Mouse (Mus musculus) NIH3T3 (cell line): ENCODE measurements around the gene Zfp217.
A peak's percentile ranks its signal among the peaks of the same experiment; 100 is the strongest.

Experiments used
- DNase-seq: peaks from one replicate; pipeline ENCODE4 v3.0.0-alpha.2; 2012; ENCODE audit warnings: low read depth

The Zfp217 gene

GRCm38 (mm10) chr2:170158987-170159386, 11.1 kb upstream of the Zfp217 start:
- no peak for DNase-seq

DNA sequence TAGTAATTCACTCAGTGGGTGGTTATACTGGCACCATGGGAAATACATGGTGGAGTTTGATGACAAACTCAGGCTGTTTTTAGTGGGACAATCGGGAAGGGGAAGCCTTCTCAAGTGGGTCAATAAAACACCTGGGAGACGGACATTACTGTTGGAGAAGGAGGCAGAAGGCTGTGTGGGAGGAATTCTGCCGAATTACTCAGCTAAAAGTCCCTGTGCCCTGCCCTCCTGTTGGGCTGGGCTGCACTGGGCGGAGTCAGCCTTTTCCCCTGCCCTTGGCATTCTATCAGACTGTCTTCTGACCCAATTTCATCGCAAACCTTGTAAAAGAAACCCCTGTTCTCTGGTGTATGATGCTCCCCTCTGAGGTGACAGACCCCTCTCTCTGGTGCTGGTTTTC, 10.3 kb upstream of the Zfp217 start:
- peak; percentile 68 for DNase-seq

DNA sequence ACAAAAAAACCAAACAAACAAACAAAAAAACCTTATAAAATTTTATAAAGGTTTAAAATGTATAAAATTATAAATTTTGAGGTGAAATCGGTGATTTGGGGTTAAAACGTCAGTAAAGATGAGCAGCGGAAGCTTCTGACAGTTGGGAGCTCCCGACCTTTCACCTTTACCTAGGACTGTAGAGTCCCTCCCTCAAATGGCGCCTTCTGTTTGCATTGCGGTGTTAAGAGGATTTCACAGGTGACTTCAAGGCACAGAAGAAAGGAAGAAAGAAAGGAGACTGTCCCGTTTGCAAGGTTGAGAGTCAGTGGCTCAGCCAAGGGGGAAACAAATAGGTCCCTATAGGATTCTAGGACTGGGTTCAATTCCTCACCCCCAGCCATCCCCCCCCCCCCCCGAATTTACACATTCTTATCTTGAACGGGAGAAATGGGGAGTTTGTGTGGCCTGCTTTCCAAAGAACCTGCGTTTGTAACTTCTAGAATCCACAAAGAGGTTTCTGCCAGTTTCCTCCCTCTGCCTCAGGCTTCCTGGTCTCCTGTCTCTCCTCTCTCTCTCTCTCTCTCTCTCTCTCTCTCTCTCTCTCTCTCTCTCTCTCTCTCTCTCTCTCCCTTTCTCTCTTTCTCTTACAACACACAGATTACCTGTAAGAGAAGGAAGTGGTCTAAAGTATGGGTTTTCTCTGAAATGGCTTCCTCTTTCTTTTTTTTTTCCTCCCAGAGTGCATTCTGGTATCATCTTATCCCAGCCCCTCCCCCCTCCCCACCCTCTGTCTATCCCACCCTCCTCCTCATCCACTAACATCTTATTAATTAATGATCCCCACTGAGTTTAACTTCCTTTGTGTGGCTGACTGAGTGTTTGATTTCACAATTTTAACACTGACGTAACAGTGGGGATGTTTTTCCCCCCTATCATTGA, 9.6 kb upstream of the Zfp217 start:
- DNase-seq, result peak; percentile 36

DNA sequence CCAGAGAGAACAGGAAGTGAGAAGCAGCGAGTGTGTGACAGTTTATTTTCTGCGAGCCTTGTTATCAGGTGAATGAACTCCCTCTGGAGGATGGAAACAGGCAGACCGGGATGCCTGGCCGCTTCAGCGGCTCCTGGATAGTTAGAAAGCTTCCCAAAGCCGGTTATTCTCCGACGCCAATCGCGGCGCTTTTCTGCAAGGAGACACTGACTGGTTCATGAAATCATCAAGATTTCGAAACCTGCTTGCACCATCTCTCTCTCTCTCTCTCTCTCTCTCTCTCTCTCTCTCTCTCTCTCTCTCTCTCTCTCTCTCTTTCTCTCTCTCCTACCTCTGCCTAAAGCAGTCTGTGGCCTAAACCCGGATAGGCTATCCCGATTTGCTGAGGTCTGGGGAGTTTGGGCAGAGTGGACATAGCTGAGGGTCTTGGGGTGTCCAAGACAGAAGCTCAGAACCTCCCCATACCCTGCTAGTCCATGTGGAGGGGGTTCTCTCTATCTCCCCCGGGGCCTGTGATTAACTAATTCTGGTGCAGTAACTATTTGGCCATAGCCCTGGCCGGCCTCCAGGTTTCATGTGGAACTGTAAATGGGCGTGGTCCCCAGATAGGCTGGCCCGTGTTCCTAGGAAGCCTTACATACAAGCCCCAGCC, 7.3 kb upstream of the Zfp217 start:
- peak; percentile 95 for DNase-seq

- no peak for DNase-seq
Observed at GRCm38 (mm10) chr2:170154738-170155088, 6.8 kb upstream of the Zfp217 start.

DNA sequence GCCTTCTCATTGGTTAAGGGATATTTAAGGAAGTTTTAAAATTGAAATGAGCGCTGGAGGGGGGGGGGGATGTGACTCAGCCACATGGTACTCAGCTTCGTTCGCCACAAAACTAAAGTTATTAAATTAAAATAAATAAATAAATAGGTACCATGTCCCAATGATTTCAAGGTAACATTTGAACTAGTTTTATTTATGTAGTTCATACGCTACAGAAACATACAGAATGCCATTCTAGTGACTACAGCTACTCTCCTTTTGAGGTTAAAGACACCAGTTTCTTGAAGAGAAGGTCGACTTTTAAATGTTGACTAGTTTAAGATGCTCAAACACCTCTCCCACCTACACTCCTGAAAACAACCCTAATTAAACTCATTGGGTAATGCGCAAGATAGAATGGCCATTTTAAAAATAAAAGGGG, 6.4 kb upstream of the Zfp217 start:
- peak; percentile 58 for DNase-seq

GRCm38 (mm10) chr2:170153421-170154271, 5.7 kb upstream of the Zfp217 start:
- peak; percentile 62 for DNase-seq

- no peak for DNase-seq
Observed at GRCm38 (mm10) chr2:170152856-170153255, 5.0 kb upstream of the Zfp217 start.

DNA sequence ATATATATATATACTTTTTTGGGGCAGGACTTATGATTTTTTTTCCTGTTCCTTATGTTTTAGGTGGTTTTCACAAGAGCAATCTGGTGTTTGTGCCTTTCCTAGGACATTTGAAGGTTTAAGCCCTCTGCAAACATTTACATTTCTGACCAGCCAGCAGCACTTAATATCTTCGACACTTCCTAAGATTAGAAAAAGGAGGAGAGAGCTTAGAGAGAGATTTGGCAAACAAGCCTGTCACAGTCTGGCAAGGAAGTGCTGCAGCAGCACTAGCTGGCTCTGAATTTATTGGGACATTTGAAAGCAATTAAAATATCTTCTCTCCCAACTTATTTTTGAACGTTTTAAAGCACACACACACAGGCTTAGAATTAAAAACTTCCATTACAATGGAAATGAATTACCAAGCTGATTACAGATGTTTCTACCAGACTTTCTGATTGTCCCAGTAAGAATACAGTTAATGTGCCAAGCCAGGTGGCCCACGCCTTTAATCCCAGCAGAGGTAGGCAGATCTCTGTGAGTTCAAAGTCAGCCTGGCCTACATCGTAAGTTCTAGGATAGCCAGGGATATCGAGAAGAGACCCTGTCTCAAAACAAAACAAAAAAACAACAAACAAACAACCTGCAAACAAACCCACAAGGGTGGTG, 4.3 kb upstream of the Zfp217 start:
- DNase-seq, result no peak

GRCm38 (mm10) chr2:170151470-170151869, 3.6 kb upstream of the Zfp217 start:
- no peak for DNase-seq

DNA sequence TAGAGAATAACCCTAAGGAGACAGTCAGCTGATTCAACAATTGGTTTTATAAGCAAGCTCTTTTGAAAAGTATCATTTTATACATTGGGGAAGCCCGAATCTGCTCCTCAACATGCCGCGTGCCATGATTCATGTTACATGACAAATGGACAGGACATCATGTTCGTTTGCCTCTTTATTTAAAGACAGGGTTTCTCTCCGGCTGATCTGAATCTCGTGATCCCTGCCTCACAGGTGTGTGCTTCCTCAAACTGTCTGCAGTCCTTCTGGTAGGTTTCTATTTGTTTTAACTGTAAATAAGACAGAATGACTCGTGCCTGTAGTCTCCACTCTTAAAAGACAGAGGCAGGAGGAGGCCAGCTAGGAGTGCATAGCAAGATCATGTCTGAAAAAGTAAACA, 925 bp upstream of the Zfp217 start:
- DNase-seq, result no peak

GRCm38 (mm10) chr2:170147170-170147569, 733 bp downstream of the Zfp217 start:
- no peak for DNase-seq

GRCm38 (mm10) chr2:170144343-170144742, 3.6 kb downstream of the Zfp217 start:
- DNase-seq, result no peak

GRCm38 (mm10) chr2:170143861-170144260, 4.0 kb downstream of the Zfp217 start:
- no peak for DNase-seq

- DNase-seq, result no peak
Observed at GRCm38 (mm10) chr2:170142542-170142941, 5.4 kb downstream of the Zfp217 start.

DNA sequence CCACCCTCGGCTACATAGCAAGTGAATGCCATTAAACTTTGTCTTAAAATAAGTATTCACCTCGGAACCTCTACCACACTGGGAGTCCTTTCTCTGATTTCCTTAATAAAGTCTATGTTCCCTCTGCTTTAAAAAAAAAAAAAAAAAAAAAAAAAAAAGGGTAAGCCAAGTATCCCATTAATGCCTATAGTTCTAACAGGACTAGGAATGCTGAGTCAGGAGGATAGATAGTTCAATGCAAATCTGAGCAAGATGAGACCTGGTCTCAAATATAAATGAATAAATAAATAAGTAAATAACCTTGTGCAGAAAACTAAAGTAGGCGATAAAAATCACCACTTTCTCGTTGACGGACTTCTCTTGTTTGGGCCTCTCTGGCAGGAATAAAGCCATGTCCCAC, 6.4 kb downstream of the Zfp217 start:
- no peak for DNase-seq

- DNase-seq, result peak; percentile 87
Observed at GRCm38 (mm10) chr2:170139411-170140046, 8.4 kb downstream of the Zfp217 start.

- DNase-seq, result no peak
Observed at GRCm38 (mm10) chr2:170136928-170137327, 11.0 kb downstream of the Zfp217 start.

DNA sequence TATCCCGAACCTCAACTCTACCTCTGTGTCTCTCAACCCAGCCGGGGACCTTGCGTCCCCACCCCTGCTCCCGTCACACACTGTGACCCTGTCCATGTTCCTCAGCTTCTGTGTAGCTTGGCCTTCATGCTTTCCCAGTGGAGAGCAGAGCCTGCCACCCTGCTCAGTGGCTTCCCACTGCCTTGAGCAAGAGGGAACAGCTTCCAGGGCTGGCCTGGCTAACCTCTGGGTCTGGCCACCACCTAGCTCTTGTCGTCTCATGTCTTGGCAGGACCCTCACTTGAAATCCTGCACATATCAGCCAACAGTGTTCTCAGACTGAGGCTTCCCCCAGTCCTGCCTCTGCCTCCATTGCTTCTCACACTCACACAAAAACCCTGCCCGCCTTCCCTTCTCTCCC, 12.1 kb downstream of the Zfp217 start:
- no peak for DNase-seq

GRCm38 (mm10) chr2:170134026-170134690, 13.7 kb downstream of the Zfp217 start:
- DNase-seq, result no peak
